Mouse (Mus musculus): ENCODE results near the gene Fer1l5.

GRCm38 (mm10) chr1:36446106-36446824, 74.2 kb downstream of the Fer1l5 start:
- TF ChIP-seq CTCF (IDR thresholded peaks at IDR 0.05; ENCODE audit: low read depth, low read length) (no peak), POLR2A (IDR thresholded peaks at IDR 0.05; ENCODE audit: extremely low read depth, insufficient read depth, low read length) (no peak)
